Mouse (Mus musculus): Measurements from ENCODE around the gene Hsd3b7. TPM values are rescaled to one million over a fixed set of nuclear protein-coding genes. Genes with fewer than 3 reads are reported as not detected.
A peak's percentile ranks its signal among the peaks of the same experiment; 100 is the strongest.
"Not testable (repeated sequence)": the region's sequence is repeated elsewhere in the genome, so short reads cannot be mapped to it uniquely, and the experiment has no call there.

Gene Hsd3b7
- polyA plus RNA-seq, 1 experiment from 2014 or later: 18.3 TPM

GRCm38 (mm10) chr7:127823236-127824171 lies 23.1 kb downstream of the Hsd3b7 start:
- H3K27ac ChIP-seq (ENCODE audit: low read depth): no peak overlapping the region
- no peaks in the 10 kb centered on the region for H3K4me1 ChIP-seq (ENCODE audit: insufficient read depth)
- no peaks in the 10 kb centered on the region for H3K9me3 ChIP-seq (ENCODE audit: low read depth, low read length)
- H3K9ac ChIP-seq: peak overlapping the region; percentile 64
- DNase-seq (peak; percentile 18), ATAC-seq (ENCODE audit: insufficient read depth) (peak; percentile 38; the same call in 1 of the 2 replicates)
- WGBS: 70% methylated on average over 11 of the region's 11 CpGs
- H3K27me3 ChIP-seq (ENCODE audit: insufficient read depth, low read length): no peaks in the 10 kb centered on the region
- TF ChIP-seq CTCF (IDR thresholded peaks at IDR 0.05; ENCODE audit: low read depth): peak; percentile 28
- H3K36me3 ChIP-seq (ENCODE audit: insufficient read depth): no peaks in the 10 kb centered on the region
- H3K4me2 ChIP-seq: peak overlapping the region; percentile 76
- H3K4me3 ChIP-seq (ENCODE audit: low read depth, low read length): peak overlapping the region; percentile 56

DNA sequence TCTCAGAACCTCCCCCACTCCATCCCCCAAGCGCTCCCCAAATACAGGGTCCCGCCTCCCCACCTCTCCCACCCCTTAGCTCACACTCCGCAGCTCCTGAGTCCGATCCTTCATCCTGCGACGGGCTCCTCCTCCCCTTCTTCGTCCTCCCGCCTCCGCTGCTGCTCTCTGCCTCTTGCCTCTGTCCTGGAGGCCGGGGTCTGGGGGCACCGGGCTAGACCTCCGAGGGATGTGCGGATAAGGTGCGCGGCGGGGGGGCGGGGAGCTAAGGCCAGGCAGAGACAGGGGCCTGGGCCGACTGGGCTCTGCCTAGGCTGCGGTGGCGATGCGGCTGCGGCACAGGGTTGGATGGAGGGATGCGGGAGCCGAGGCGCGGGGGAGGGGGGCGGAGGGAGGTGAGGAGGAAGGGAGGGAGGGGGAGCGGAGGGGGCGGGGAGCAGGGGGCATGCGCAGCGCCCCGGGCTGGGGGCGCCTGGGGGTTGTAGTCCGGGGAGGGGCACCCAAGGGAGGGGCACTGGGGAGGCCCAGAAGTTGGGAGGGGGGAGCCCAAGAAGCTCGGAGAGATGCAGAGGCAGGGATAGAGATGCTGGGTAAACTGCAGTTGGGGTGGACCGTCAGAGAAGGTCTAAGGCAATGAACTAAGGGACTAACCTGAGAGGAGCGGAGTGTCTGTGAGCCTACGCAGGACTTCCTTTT lies 23.9 kb downstream of the Hsd3b7 start, which contains the start of the genes Stx4a and Stx1b:
Gene Stx4a, plus strand, starts transcription at position 119 of the 696 bp plus-strand sequence.
Gene Stx1b, minus strand, starts transcription at position 374 of the 696 bp plus-strand sequence.
- DNase-seq (peak; percentile 18), ATAC-seq (ENCODE audit: insufficient read depth) (peak; percentile 67; the same call in 1 of the 2 replicates)
- Histone ChIP-seq H3K27me3 (ENCODE audit: insufficient read depth, low read length) (no peaks in the 10 kb centered on the region), H3K4me2 (peak within 1 kb of the TSS; percentile 76), H3K27ac (ENCODE audit: low read depth) (0 out of 2 replicates have a peak within 1 kb of the TSS, but pooled peaks have one; percentile 24), H3K9me3 (ENCODE audit: low read depth, low read length) (no peaks in the 10 kb centered on the region), H3K36me3 (ENCODE audit: insufficient read depth) (no peaks in the 10 kb centered on the region), H3K4me1 (ENCODE audit: insufficient read depth) (no peaks in the 10 kb centered on the region), H3K4me3 (ENCODE audit: low read depth, low read length) (peak within 1 kb of the TSS; percentile 56), H3K9ac (peak within 1 kb of the TSS; percentile 64)
- 3% methylated on average over 35 of the region's 38 CpGs for whole genome bisulfite sequencing
- no peak for TF ChIP-seq CTCF (IDR thresholded peaks at IDR 0.05; ENCODE audit: low read depth)

DNA sequence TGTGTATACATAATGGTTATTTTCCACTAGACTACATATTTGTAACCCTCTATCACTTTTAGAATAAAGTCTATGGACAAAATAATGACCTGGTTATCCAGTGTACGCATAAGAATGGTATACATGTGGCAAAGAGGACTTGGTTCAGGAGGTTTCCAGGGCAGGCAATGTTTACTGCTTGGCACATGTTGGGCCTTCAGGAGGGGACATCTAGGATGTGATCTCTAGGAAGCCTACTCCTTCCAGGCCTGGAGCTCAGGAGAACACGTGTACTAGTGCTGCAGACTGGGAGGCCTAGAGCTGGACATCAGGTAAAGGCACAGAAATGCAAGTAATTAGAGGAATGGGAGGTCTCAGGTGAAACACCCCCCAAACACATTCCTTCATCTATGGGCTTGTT lies 35.1 kb downstream of the Hsd3b7 start:
- Histone ChIP-seq H3K9ac (no peak overlapping the region), H3K36me3 (ENCODE audit: insufficient read depth) (no peaks in the 10 kb centered on the region), H3K4me3 (ENCODE audit: low read depth, low read length) (no peak overlapping the region), H3K27ac (ENCODE audit: low read depth) (no peak overlapping the region), H3K9me3 (ENCODE audit: low read depth, low read length) (no peaks in the 10 kb centered on the region), H3K4me2 (no peak overlapping the region), H3K4me1 (ENCODE audit: insufficient read depth) (no peaks in the 10 kb centered on the region), H3K27me3 (ENCODE audit: insufficient read depth, low read length) (no peaks in the 10 kb centered on the region)
- ATAC-seq (ENCODE audit: insufficient read depth) (no peak), DNase-seq (no peak)
- TF ChIP-seq CTCF (IDR thresholded peaks at IDR 0.05; ENCODE audit: low read depth): no peak
- WGBS: 68% methylated on average over 2 of the region's 2 CpGs

GRCm38 (mm10) chr7:127837473-127837872 lies 37.1 kb downstream of the Hsd3b7 start:
- no peaks in the 10 kb centered on the region for H3K36me3 ChIP-seq (ENCODE audit: insufficient read depth)
- no peak overlapping the region for H3K4me3 ChIP-seq (ENCODE audit: low read depth, low read length)
- ATAC-seq (ENCODE audit: insufficient read depth): no peak
- 83% methylated on average over 5 of the region's 5 CpGs for WGBS
- DNase-seq: no peak
- no peaks in the 10 kb centered on the region for H3K27me3 ChIP-seq (ENCODE audit: insufficient read depth, low read length)
- H3K27ac ChIP-seq (ENCODE audit: low read depth): no peak overlapping the region
- H3K9me3 ChIP-seq (ENCODE audit: low read depth, low read length): no peaks in the 10 kb centered on the region
- TF ChIP-seq CTCF (IDR thresholded peaks at IDR 0.05; ENCODE audit: low read depth): no peak
- H3K9ac ChIP-seq: no peak overlapping the region
- no peak overlapping the region for H3K4me2 ChIP-seq
- 0 out of 2 replicates have a peak, but pooled peaks cover 6% of the 10 kb centered on the region for H3K4me1 ChIP-seq (ENCODE audit: insufficient read depth)

GRCm38 (mm10) chr7:127837878-127838277 lies 37.5 kb downstream of the Hsd3b7 start:
- H3K4me2 ChIP-seq; DNase-seq; H3K9ac ChIP-seq; H3K27me3 ChIP-seq (ENCODE audit: insufficient read depth, low read length); H3K36me3 ChIP-seq (ENCODE audit: insufficient read depth); H3K4me1 ChIP-seq (ENCODE audit: insufficient read depth); H3K4me3 ChIP-seq (ENCODE audit: low read depth, low read length); ATAC-seq (ENCODE audit: insufficient read depth); H3K9me3 ChIP-seq (ENCODE audit: low read depth, low read length); H3K27ac ChIP-seq (ENCODE audit: low read depth): not testable (repeated sequence)
- 71% methylated on average over 4 of the region's 4 CpGs for WGBS

DNA sequence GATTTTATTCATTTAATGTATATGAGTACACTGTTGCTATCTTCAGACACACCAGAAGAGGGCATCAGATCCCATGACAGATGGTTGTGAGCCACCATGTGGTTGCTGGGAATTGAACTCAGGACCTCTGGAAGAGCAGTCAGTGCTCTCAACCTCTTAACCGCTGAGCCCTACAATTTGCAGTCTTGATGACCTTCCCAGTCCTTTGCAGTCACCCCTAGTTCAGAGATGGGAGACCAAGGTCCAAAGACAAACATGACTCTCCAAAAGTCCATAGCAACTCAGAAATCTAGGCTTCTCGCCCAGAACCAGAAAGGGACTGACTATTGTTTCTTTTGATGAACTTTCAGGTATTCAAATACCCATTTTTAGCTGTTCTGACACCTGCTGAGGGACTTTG lies 39.6 kb downstream of the Hsd3b7 start:
- not testable (repeated sequence) for H3K27ac ChIP-seq (ENCODE audit: low read depth); H3K4me1 ChIP-seq (ENCODE audit: insufficient read depth); DNase-seq; ATAC-seq (ENCODE audit: insufficient read depth); H3K4me2 ChIP-seq; H3K27me3 ChIP-seq (ENCODE audit: insufficient read depth, low read length); H3K9ac ChIP-seq; H3K9me3 ChIP-seq (ENCODE audit: low read depth, low read length); H3K4me3 ChIP-seq (ENCODE audit: low read depth, low read length)
- H3K36me3 ChIP-seq (ENCODE audit: insufficient read depth): peaks cover 16% of the 10 kb centered on the region
- WGBS: 64% methylated on average over 2 of the region's 2 CpGs

DNA sequence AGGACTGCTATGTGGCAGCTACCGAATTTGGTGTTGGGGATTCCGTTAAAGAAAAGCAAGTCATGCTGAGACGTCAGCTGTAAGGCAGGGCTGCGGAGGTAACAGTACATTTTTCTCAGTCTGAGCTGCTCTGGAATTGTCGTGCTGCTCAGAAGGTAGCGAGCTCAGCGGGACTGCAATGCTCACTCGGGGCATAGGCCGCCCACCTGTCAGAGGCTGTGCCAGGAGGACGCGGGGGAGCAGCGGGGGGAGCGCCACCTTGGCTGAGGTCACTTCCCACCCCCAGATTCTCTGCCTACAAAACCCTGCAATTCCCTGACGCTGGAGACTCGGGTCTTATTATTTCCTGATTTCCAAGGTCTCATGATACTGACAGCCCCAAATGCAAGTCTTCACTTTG lies 40.5 kb downstream of the Hsd3b7 start:
- Histone ChIP-seq H3K27me3 (ENCODE audit: insufficient read depth, low read length) (no peaks in the 10 kb centered on the region), H3K4me2 (peak overlapping the region; percentile 90), H3K9ac (peak overlapping the region; percentile 59), H3K4me3 (ENCODE audit: low read depth, low read length) (peak overlapping the region; percentile 76), H3K36me3 (ENCODE audit: insufficient read depth) (peaks cover 22% of the 10 kb centered on the region), H3K27ac (ENCODE audit: low read depth) (peak overlapping the region; percentile 91), H3K4me1 (ENCODE audit: insufficient read depth) (0 out of 2 replicates have a peak, but pooled peaks cover 6% of the 10 kb centered on the region), H3K9me3 (ENCODE audit: low read depth, low read length) (no peaks in the 10 kb centered on the region)
- no peak for TF ChIP-seq CTCF (IDR thresholded peaks at IDR 0.05; ENCODE audit: low read depth)
- ATAC-seq (ENCODE audit: insufficient read depth): peak; percentile 32
- under 1% methylated on average over 15 of the region's 15 CpGs for WGBS
- DNase-seq: peak; percentile 52

Measured in lung, embryonic 14.5 days (tissue).